Mouse (Mus musculus) forebrain, postnatal 0 days (tissue): Measurements from ENCODE around the gene Myo15. TPM values are rescaled to one million over a fixed set of nuclear protein-coding genes. Genes with fewer than 3 reads are reported as not detected.
"Not testable (repeated sequence)": the region's sequence is repeated elsewhere in the genome, so short reads cannot be mapped to it uniquely, and the experiment has no call there.

Source experiments
- ATAC-seq: fragments of 200-750 bp; cut with Nextera tagmentation; 2 replicates; pipeline ENCODE4 v1.8.0; 2017; ENCODE audit warnings: mild to moderate bottlenecking, moderate library complexity
- DNase-seq: peaks from one replicate; pipeline ENCODE4 v3.0.0-alpha.2; 2015
- H3K27ac ChIP-seq: fragments of 300-500 bp; sonication (generic); 2 replicates; pipeline ENCODE4 v1.5.1; 2014; ENCODE audit warnings: low read depth, mild to moderate bottlenecking, antibody characterized with exemption, low read length, moderate library complexity, mixed read lengths
- H3K27me3 ChIP-seq: fragments of 300-500 bp; sonication (generic); 2 replicates; pipeline ENCODE4 v1.6.1; 2014; ENCODE audit warnings: mild to moderate bottlenecking, low read length, mixed read lengths; ENCODE audit not compliant: insufficient read depth
- H3K36me3 ChIP-seq: fragments of 300-500 bp; sonication (generic); 2 replicates; pipeline ENCODE4 v1.6.1; 2014; ENCODE audit warnings: mild to moderate bottlenecking, moderate library complexity; ENCODE audit not compliant: insufficient read depth
- H3K4me1 ChIP-seq: fragments of 300-500 bp; sonication (generic); 2 replicates; pipeline ENCODE4 v1.6.1; 2014; ENCODE audit warnings: antibody characterized with exemption; ENCODE audit not compliant: insufficient read depth
- H3K4me2 ChIP-seq: fragments of 300-500 bp; sonication (generic); 2 replicates; pipeline ENCODE4 v1.6.1; 2014; ENCODE audit warnings: low read depth, mild to moderate bottlenecking, moderate library complexity
- H3K4me3 ChIP-seq: fragments of 300-500 bp; sonication (generic); 2 replicates; pipeline ENCODE4 v1.5.1; 2014; ENCODE audit warnings: low read depth, low read length, mixed read lengths
- H3K9ac ChIP-seq: fragments of 300-500 bp; sonication (generic); 2 replicates; pipeline ENCODE4 v1.6.1; 2014; ENCODE audit warnings: mild to moderate bottlenecking
- H3K9me3 ChIP-seq: fragments of 300-500 bp; sonication (generic); 2 replicates; pipeline ENCODE4 v1.6.1; 2016; ENCODE audit warnings: low read length
- CTCF ChIP-seq: sonication (generic); IDR thresholded peaks from 2 replicates; pipeline ENCODE4 v1.5.1; 2016; ENCODE audit warnings: antibody characterized with exemption, control low read depth, low read depth
- WGBS: fragments of 180-500 bp; shearing (Covaris S2); extraction: QIAGEN DNeasy Blood & Tissue Kit; methylation state at CpG from one replicate; pipeline ENCODE4 v1.1.7; 2014; 5-methylcytosine and 5-hydroxymethylcytosine counted together
- polyA plus RNA-seq: library from polyadenylated mRNA; unstranded; fragments of >200 nt; fragmentation: Nextera tagmentation; extraction: Ambion mirVana; gene quantifications from 2 replicates; pipeline ENCODE4 v1.2.1, GENCODE M21; 2015
- total RNA-seq: library from RNA; depleted of rRNA; stranded (reverse); fragments of >200 nt; gene quantifications from 2 replicates; pipeline ENCODE4 v1.2.3, GENCODE M21; 2014; rRNA removed

Gene Myo15
- total and polyA plus RNA-seq, 2 experiments from 2014 or later, result 0.13 to 0.24 TPM

DNA sequence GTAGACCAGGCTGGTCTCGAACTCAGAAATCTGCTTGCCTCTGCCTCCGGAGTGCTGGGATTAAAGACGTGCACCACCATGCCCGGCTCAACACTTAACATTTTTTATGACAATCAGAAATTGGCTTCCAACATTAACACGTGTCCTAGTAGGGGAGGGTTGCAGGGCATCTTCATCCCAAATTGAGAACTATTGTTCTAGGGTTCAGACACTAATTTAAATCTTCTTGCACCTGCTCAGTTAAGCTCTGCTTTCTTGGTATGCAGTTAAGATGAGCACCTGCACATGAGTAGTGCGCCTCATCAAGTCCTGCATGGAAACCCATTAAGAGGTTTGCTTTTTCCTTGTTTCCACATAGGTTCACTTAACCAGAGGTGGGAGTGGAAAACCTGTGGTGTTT, 72.7 kb downstream of the Myo15 start:
- H3K4me1 ChIP-seq, result peaks cover 14% of the 10 kb centered on the region
- 85% methylated on average over 6 of the region's 6 CpGs for WGBS
- TF ChIP-seq CTCF, result no peak
- H3K4me2 ChIP-seq, result no peak overlapping the region
- ATAC-seq, result no peak
- no peaks in the 10 kb centered on the region for H3K9me3 ChIP-seq
- no peak overlapping the region for H3K4me3 ChIP-seq
- no peak overlapping the region for H3K9ac ChIP-seq
- H3K36me3 ChIP-seq, result 0 out of 2 replicates have a peak, but pooled peaks cover 5% of the 10 kb centered on the region
- H3K27me3 ChIP-seq, result no peaks in the 10 kb centered on the region
- H3K27ac ChIP-seq, result no peak overlapping the region
- no peak for DNase-seq

DNA sequence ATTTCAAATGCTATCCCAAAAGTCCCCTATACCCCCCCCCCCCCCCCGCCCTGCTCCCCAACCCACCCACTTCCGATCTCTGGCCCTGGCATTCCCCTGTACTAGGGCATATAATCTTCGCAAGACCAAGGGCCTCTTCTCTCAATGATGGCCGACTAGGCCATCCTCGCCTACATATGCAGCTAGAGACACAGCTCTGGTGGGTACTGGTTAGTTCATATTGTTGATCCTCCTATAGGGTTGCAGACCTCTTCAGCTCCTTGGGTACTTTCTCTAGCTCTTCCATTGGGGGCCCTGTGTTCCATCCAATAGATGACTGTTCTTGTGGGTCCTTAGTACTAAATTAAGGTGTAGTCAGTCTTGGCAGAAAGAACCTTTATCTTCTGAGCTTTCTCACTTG, 74.1 kb downstream of the Myo15 start:
- ATAC-seq, result not testable (repeated sequence)

DNA sequence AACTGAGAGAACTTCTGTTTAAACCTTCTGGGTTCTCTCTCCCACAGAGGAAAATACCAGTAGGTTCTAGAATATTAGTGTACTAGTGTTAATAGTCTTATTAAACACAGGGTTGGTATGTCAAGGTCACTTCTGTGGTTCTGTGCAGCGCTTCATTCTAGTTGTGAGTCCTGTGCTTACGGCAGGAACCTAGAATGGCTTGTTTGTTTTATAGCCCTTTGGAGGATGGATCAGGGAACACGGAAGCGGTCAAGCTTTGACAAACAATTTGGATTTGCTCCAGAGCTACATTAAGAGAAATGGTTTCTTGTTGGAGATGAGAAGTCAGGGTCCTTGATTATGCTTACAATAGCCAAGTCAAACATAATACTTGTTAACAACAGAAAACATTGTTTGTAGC, 76.3 kb downstream of the Myo15 start:
- H3K36me3 ChIP-seq, result peaks cover 28% of the 10 kb centered on the region; the same call in 1 of the 2 replicates
- H3K4me3 ChIP-seq, result no peak overlapping the region
- 67% methylated on average over 4 of the region's 4 CpGs for WGBS
- no peaks in the 10 kb centered on the region for H3K9me3 ChIP-seq
- no peak overlapping the region for H3K9ac ChIP-seq
- H3K27ac ChIP-seq, result no peak overlapping the region
- H3K27me3 ChIP-seq, result no peaks in the 10 kb centered on the region
- DNase-seq (no peak), ATAC-seq (no peak)
- no peak overlapping the region for H3K4me2 ChIP-seq
- TF ChIP-seq CTCF, result no peak
- peaks cover 8% of the 10 kb centered on the region for H3K4me1 ChIP-seq

More for the DNA sequence above, 74.1 kb downstream of the Myo15 start:
- 92% methylated on average over 5 of the region's 5 CpGs for WGBS
- H3K27me3 ChIP-seq, H3K9me3 ChIP-seq, H3K27ac ChIP-seq, DNase-seq, H3K4me2 ChIP-seq, H3K4me3 ChIP-seq, H3K9ac ChIP-seq: not testable (repeated sequence)
- H3K4me1 ChIP-seq, result peaks cover 14% of the 10 kb centered on the region
- H3K36me3 ChIP-seq, result peaks cover 14% of the 10 kb centered on the region; the same call in 1 of the 2 replicates

DNA sequence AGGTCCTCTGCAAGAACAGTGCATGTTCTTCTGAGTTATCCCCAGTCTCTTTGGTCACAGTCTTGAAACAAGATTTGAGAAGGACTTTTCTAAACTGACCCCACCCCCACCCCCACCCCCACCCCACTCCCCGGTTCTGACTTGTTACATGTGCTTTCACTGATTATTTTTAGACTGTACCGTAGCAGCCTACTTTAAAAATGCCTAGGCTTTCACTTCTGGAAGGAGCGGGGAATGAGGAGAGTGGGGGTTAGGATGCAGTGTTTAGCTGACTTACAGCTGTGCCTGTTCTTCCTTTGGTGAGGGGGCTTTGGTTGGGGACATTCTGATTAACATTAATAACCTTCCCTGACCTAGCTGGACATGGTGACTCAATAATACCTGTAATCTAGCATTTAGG, 79.0 kb downstream of the Myo15 start:
- Histone ChIP-seq H3K4me1 (no peaks in the 10 kb centered on the region), H3K36me3 (peaks cover 44% of the 10 kb centered on the region; the same call in 1 of the 2 replicates), H3K4me2 (no peak overlapping the region), H3K9me3 (no peaks in the 10 kb centered on the region), H3K9ac (no peak overlapping the region), H3K27me3 (no peaks in the 10 kb centered on the region), H3K4me3 (no peak overlapping the region), H3K27ac (no peak overlapping the region)
- DNase-seq (no peak), ATAC-seq (no peak)
- TF ChIP-seq CTCF, result no peak
- 86% methylated on average over 3 of the region's 3 CpGs for WGBS

DNA sequence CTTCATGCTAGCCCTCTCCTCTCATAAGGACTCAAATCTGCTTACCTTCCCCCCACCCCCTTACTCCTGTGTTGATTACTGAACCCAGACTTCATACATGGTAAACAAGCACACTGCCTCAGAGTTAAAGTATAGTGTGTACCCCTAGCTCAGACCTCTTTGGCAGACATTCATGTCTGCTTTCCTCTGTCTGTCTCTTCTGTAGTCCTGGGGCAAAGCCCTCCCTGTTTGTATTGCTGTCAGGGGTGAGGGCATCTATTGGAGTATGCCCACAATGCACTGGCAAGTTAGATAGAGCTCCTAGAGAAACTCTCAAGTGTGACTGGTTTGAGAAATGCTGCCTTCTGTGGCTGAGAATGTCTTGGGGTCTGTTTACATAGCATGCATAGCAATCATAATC, 84.0 kb downstream of the Myo15 start:
- no peaks in the 10 kb centered on the region for H3K4me1 ChIP-seq
- H3K9me3 ChIP-seq, result no peaks in the 10 kb centered on the region
- no peaks in the 10 kb centered on the region for H3K27me3 ChIP-seq
- H3K4me2 ChIP-seq, result no peak overlapping the region
- DNase-seq (no peak), ATAC-seq (no peak)
- peaks cover 64% of the 10 kb centered on the region for H3K36me3 ChIP-seq
- H3K27ac ChIP-seq, result no peak overlapping the region
- no peak for TF ChIP-seq CTCF
- no peak overlapping the region for H3K4me3 ChIP-seq
- no peak overlapping the region for H3K9ac ChIP-seq

DNA sequence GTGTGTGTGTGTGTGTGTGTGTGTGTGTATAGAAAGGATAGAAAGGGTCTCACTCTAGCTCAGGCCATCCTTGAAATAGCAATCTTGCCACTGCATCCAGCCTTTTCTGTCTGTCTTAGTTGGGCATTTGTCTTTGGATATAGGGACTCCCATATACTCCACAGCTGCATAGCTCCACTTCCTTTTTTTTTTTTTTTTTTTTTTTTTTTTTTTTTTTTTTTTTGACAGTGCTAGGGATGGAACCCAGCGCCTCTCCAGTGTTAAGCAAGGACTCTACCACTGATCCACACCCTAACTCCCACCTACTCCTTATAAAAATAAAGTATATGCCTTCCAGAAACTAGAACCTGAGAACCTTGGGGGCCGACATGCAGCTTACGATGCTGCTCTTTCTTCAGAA, 88.5 kb downstream of the Myo15 start:
- no peak for DNase-seq
- H3K9me3 ChIP-seq, result no peaks in the 10 kb centered on the region
- no peak overlapping the region for H3K4me3 ChIP-seq
- peaks cover 33% of the 10 kb centered on the region for H3K36me3 ChIP-seq
- H3K9ac ChIP-seq, result no peak overlapping the region
- H3K27me3 ChIP-seq, result no peaks in the 10 kb centered on the region
- no peak overlapping the region for H3K27ac ChIP-seq
- H3K4me1 ChIP-seq, result no peaks in the 10 kb centered on the region
- WGBS, result 91% methylated on average over 3 of the region's 3 CpGs
- TF ChIP-seq CTCF, result no peak
- no peak for ATAC-seq
- H3K4me2 ChIP-seq, result no peak overlapping the region

DNA sequence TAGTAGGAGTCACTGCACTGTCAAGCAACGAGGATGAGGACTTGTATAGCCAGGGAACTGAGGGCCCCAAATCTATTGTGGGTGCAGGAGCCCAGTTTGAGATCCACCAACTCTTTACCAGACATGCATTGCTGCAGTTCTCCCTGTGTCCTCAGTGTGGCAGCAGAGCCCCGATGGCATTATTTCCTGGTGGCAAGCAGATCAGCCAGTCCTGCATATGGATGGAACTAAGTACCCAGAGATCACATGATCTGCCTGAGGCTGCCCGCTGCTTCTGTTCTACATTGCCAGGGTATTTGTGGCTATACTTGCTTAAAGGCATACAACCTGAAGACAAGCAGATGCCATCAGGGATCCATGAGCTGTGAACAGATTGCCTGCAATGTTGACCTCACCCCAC, 90.2 kb downstream of the Myo15 start:
- peak; percentile 71 for ATAC-seq
- no peak overlapping the region for H3K27ac ChIP-seq

DNA sequence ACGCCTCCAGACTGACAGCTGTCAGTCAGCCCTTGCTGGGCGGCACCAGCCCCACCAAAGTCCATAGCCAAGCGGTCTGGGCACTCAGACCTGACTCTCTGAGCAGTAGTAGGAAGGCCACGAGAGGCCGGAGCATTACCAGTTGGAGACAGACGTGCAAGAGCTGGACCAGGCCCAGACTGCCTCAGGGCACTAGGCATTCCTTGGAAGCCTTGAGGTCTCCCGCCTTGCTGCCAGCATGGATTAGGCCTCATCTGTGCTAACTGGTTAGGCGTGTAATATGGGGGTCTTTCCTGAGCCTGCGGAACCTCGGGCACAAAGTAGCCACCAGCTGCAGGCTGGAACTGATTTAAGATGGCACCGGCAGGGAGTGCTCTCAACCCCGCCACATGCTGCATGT, 104.9 kb downstream of the Myo15 start:
- H3K4me2 ChIP-seq, H3K4me1 ChIP-seq, H3K4me3 ChIP-seq, DNase-seq, ATAC-seq, H3K27me3 ChIP-seq, H3K36me3 ChIP-seq, H3K27ac ChIP-seq, H3K9me3 ChIP-seq, H3K9ac ChIP-seq: not testable (repeated sequence)
- WGBS, result 82% methylated on average over 8 of the region's 12 CpGs

More for the DNA sequence above, 90.2 kb downstream of the Myo15 start:
- Histone ChIP-seq H3K4me2 (no peak overlapping the region), H3K36me3 (peaks cover 16% of the 10 kb centered on the region), H3K9me3 (no peaks in the 10 kb centered on the region), H3K27me3 (no peaks in the 10 kb centered on the region), H3K4me3 (no peak overlapping the region), H3K9ac (no peak overlapping the region), H3K4me1 (no peaks in the 10 kb centered on the region)
- peak; percentile 96 for TF ChIP-seq CTCF
- WGBS, result 4% methylated on average over 3 of the region's 3 CpGs
- DNase-seq, result peak; percentile 63

Other genes starting within 250 kb of the Myo15 start
- gene Srebf1, start 246.8 kb upstream of the Myo15 start, total RNA-seq, result 56.2 and 70.7 TPM in 2 replicates
- 28.9 and 32.8 TPM in 2 replicates for gene Srebf1, start 246.8 kb upstream of the Myo15 start, polyA plus RNA-seq
- gene Tom1l2, start 116.4 kb upstream of the Myo15 start, total RNA-seq, result 72.0 and 80.8 TPM in 2 replicates
- gene Tom1l2, start 116.4 kb upstream of the Myo15 start, polyA plus RNA-seq, result 37.2 and 44.3 TPM in 2 replicates
- gene Drc3, start 116.0 kb upstream of the Myo15 start, total RNA-seq, result 13.0 and 15.5 TPM in 2 replicates
- 6.9 and 10.0 TPM in 2 replicates for gene Drc3, start 116.0 kb upstream of the Myo15 start, polyA plus RNA-seq
- 30.8 and 35.7 TPM in 2 replicates for gene Gid4, start 52.2 kb upstream of the Myo15 start, total RNA-seq
- gene Gid4, start 52.2 kb upstream of the Myo15 start, polyA plus RNA-seq, result 14.8 and 22.6 TPM in 2 replicates
- 32.5 and 34.5 TPM in 2 replicates for gene Atpaf2, start 50.9 kb upstream of the Myo15 start, total RNA-seq
- 38.2 and 50.8 TPM in 2 replicates for gene Atpaf2, start 50.9 kb upstream of the Myo15 start, polyA plus RNA-seq
- gene Drg2, start 14.7 kb upstream of the Myo15 start, total RNA-seq, result 78.1 and 82.6 TPM in 2 replicates
- 79.3 and 83.8 TPM in 2 replicates for gene Drg2, start 14.7 kb upstream of the Myo15 start, polyA plus RNA-seq
- gene Alkbh5, start 67.0 kb downstream of the Myo15 start, total RNA-seq, result 28.3 and 32.8 TPM in 2 replicates
- 14.2 and 21.8 TPM in 2 replicates for gene Alkbh5, start 67.0 kb downstream of the Myo15 start, polyA plus RNA-seq
- gene Llgl1, start 230.4 kb downstream of the Myo15 start, total RNA-seq, result 27.8 and 32.2 TPM in 2 replicates
- 25.3 and 30.1 TPM in 2 replicates for gene Llgl1, start 230.4 kb downstream of the Myo15 start, polyA plus RNA-seq